Mouse (Mus musculus) neural tube, embryonic 14.5 days (tissue): ENCODE measurements around the gene Il1rapl1. TPM values are rescaled to one million over a fixed set of nuclear protein-coding genes. Genes with fewer than 3 reads are reported as not detected.

ENCODE experiments used
- ATAC-seq: fragments of 200-750 bp; cut with Nextera tagmentation; 2 replicates; pipeline ENCODE4 v1.8.0; 2017; ENCODE audit warnings: low read depth, mild to moderate bottlenecking, moderate TSS enrichment, moderate library complexity
- H3K27ac ChIP-seq: fragments of 300-500 bp; sonication (generic); 2 replicates; pipeline ENCODE4 v1.5.1; 2014; ENCODE audit warnings: low read depth, mild to moderate bottlenecking, control low read depth, low read length, moderate library complexity, mixed read lengths
- H3K27me3 ChIP-seq: fragments of 300-500 bp; sonication (generic); 2 replicates; pipeline ENCODE4 v1.6.1; 2014; ENCODE audit warnings: low read length; ENCODE audit not compliant: control insufficient read depth, insufficient read depth
- H3K36me3 ChIP-seq: fragments of 300-500 bp; sonication (generic); 2 replicates; pipeline ENCODE4 v1.6.1; 2014; ENCODE audit warnings: low read length, mixed read lengths; ENCODE audit not compliant: control insufficient read depth, insufficient read depth
- H3K4me1 ChIP-seq: fragments of 300-500 bp; sonication (generic); 2 replicates; pipeline ENCODE4 v1.6.1; 2014; ENCODE audit warnings: low read length; ENCODE audit not compliant: control insufficient read depth, insufficient read depth
- H3K4me2 ChIP-seq: fragments of 300-500 bp; sonication (generic); 2 replicates; pipeline ENCODE4 v1.6.1; 2014; ENCODE audit warnings: mild to moderate bottlenecking, low read depth, low read length, control low read depth
- H3K4me3 ChIP-seq: fragments of 300-500 bp; sonication (generic); 2 replicates; pipeline ENCODE4 v1.5.1; 2014; ENCODE audit warnings: low read depth, low read length, control low read depth, mixed read lengths
- H3K9ac ChIP-seq: fragments of 300-500 bp; sonication (generic); replicated peaks from 2 replicates; pipeline ENCODE4 v1.6.1; 2014; ENCODE audit warnings: low read depth, mild to moderate bottlenecking, control low read depth, low read length, mixed read lengths
- H3K9me3 ChIP-seq: fragments of 300-500 bp; sonication (generic); 2 replicates; pipeline ENCODE4 v1.6.1; 2016; ENCODE audit warnings: low read length; ENCODE audit not compliant: control insufficient read depth
- WGBS: fragments of 180-500 bp; shearing (Covaris S2); extraction: QIAGEN DNeasy Blood & Tissue Kit; methylation state at CpG from one replicate; pipeline ENCODE4 v1.1.7; 2014; 5-methylcytosine and 5-hydroxymethylcytosine counted together
- polyA plus RNA-seq: library from polyadenylated mRNA; unstranded; fragments of >200 nt; fragmentation: Nextera tagmentation; extraction: Ambion mirVana; gene quantifications from 2 replicates; pipeline ENCODE4 v1.2.1, GENCODE M21; 2014

Il1rapl1 gene
- 5.8 and 10.3 TPM in 2 replicates for polyA plus RNA-seq

DNA sequence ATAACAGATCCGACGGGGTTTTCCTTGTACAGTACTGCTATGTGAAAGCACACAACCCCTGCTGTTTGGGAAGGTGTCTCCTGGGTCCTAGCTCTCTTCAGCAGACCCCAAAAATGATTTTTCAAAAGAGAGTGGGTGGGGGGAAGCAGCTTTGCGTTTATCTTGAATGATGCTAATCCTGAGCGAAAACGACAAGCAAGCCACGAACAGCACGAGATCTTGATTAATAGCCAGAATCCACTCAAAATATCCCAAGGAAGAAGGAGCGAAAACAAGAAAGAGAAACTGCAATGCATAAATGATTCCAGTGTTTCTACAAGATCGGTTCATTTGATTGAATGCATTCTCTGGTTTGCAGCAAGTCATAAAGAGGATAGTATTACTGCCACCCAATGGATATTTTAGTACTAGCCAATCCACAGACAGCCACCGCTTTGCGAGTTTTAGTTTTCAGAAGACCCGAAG is at the start of gene Il1rapl1:
Gene Il1rapl1 (minus strand): TSS at position 37 of the 465 bp plus-strand sequence.
- no peaks in the 10 kb centered on the region for H3K4me1 ChIP-seq
- H3K9ac ChIP-seq: peak within 1 kb of the TSS; percentile 44
- H3K27ac ChIP-seq: peak within 1 kb of the TSS; percentile 55; the same call in 1 of the 2 replicates
- no peaks in the 10 kb centered on the region for H3K36me3 ChIP-seq
- H3K27me3 ChIP-seq: no peaks in the 10 kb centered on the region
- no peaks in the 10 kb centered on the region for H3K9me3 ChIP-seq
- 23% methylated on average over 12 of the region's 12 CpGs for WGBS
- peak; percentile 81 for ATAC-seq
- H3K4me2 ChIP-seq: peak within 1 kb of the TSS; percentile 47
- peak within 1 kb of the TSS; percentile 42 for H3K4me3 ChIP-seq

DNA sequence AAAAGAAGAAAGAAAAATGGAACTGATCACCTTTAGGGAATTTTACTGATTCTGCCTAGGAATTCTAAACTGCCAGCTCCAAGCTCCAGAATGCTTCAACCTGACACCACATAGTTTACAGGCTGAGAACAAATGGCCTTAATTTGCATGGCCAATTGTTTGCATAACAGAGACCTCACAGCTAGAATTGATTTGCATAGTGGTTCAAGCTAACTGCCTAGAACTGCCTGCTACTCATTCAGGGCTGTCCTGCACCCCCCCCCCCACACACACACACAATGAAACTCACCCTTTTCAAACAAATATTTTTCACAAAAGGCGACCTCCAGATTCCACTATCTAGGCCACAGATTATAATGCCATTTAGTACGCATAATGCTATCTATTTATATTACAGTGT is 42.6 kb upstream of the Il1rapl1 start:
- Histone ChIP-seq H3K9ac (no peak overlapping the region), H3K4me3 (no peak overlapping the region), H3K27ac (no peak overlapping the region), H3K4me1 (no peaks in the 10 kb centered on the region), H3K4me2 (no peak overlapping the region), H3K36me3 (no peaks in the 10 kb centered on the region), H3K27me3 (no peaks in the 10 kb centered on the region), H3K9me3 (no peaks in the 10 kb centered on the region)
- peak; percentile 46; the same call in 1 of the 2 replicates for ATAC-seq
- 24% methylated on average over 2 of the region's 2 CpGs for WGBS

GRCm38 (mm10) chrX:88125612-88126011 is 10.2 kb upstream of the Il1rapl1 start:
- no peaks in the 10 kb centered on the region for H3K27me3 ChIP-seq
- no peaks in the 10 kb centered on the region for H3K9me3 ChIP-seq
- H3K9ac ChIP-seq: no peak overlapping the region
- ATAC-seq: no peak
- no peaks in the 10 kb centered on the region for H3K36me3 ChIP-seq
- H3K27ac ChIP-seq: no peak overlapping the region
- no peak overlapping the region for H3K4me2 ChIP-seq
- H3K4me3 ChIP-seq: no peak overlapping the region
- no peaks in the 10 kb centered on the region for H3K4me1 ChIP-seq
- 68% methylated on average over 3 of the region's 3 CpGs for WGBS

- no peaks in the 10 kb centered on the region for H3K9me3 ChIP-seq
- H3K36me3 ChIP-seq: no peaks in the 10 kb centered on the region
- H3K4me3 ChIP-seq: no peak overlapping the region
- no peaks in the 10 kb centered on the region for H3K4me1 ChIP-seq
- no peak overlapping the region for H3K27ac ChIP-seq
- H3K9ac ChIP-seq: no peak overlapping the region
- WGBS: 73% methylated on average over 3 of the region's 3 CpGs
- no peak for ATAC-seq
- no peaks in the 10 kb centered on the region for H3K27me3 ChIP-seq
- no peak overlapping the region for H3K4me2 ChIP-seq
Observed at GRCm38 (mm10) chrX:88120070-88120469, 4.6 kb upstream of the Il1rapl1 start.

GRCm38 (mm10) chrX:88117858-88118257 is 2.4 kb upstream of the Il1rapl1 start:
- no peak for ATAC-seq
- 53% methylated on average over 3 of the region's 3 CpGs for WGBS
- Histone ChIP-seq H3K9me3 (no peaks in the 10 kb centered on the region), H3K36me3 (no peaks in the 10 kb centered on the region), H3K27me3 (no peaks in the 10 kb centered on the region), H3K4me1 (no peaks in the 10 kb centered on the region), H3K27ac (no peak overlapping the region), H3K9ac (no peak overlapping the region), H3K4me3 (no peak overlapping the region), H3K4me2 (no peak overlapping the region)

DNA sequence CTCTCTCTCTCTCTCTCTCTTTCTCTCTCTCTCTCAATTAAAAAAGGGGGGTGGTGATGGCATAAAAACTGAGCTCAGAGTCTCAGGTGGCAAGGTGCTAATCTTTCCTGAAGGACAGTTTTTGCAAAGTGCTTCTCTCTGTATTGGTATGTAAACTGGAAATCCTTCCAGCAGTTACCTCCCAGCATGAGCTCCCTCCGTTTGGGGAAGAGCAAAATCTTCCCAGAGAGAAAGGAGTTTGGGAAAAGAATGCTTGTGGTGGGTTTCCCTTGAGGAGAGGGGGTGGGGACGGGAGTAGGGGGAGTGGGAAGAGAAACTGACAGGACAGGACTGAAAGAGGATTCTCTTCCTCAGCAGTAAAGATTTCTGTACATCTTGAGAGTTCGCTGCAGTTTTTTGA is 881 bp upstream of the Il1rapl1 start:
- H3K4me1 ChIP-seq: no peaks in the 10 kb centered on the region
- no peaks in the 10 kb centered on the region for H3K36me3 ChIP-seq
- H3K27me3 ChIP-seq: no peaks in the 10 kb centered on the region
- no peaks in the 10 kb centered on the region for H3K9me3 ChIP-seq
- H3K4me2 ChIP-seq: peak overlapping the region; percentile 47
- peak overlapping the region; percentile 42 for H3K4me3 ChIP-seq
- ATAC-seq: 0 out of 2 replicates have a peak, but pooled peaks have one; percentile 35
- H3K27ac ChIP-seq: no peak overlapping the region
- WGBS: 10% methylated on average over 3 of the region's 3 CpGs
- no peak overlapping the region for H3K9ac ChIP-seq

GRCm38 (mm10) chrX:88113561-88113960 is 1.9 kb downstream of the Il1rapl1 start:
- peak overlapping the region; percentile 47 for H3K4me2 ChIP-seq
- no peaks in the 10 kb centered on the region for H3K36me3 ChIP-seq
- H3K9me3 ChIP-seq: no peaks in the 10 kb centered on the region
- no peak for ATAC-seq
- H3K4me3 ChIP-seq: peak overlapping the region; percentile 42
- H3K27ac ChIP-seq: no peak overlapping the region
- no peaks in the 10 kb centered on the region for H3K27me3 ChIP-seq
- H3K9ac ChIP-seq: no peak overlapping the region
- WGBS: 53% methylated on average over 6 of the region's 6 CpGs
- H3K4me1 ChIP-seq: no peaks in the 10 kb centered on the region

GRCm38 (mm10) chrX:88112254-88112653 is 3.2 kb downstream of the Il1rapl1 start:
- peak overlapping the region; percentile 16; the same call in 1 of the 2 replicates for H3K4me3 ChIP-seq
- H3K4me1 ChIP-seq: no peaks in the 10 kb centered on the region
- no peaks in the 10 kb centered on the region for H3K36me3 ChIP-seq
- no peaks in the 10 kb centered on the region for H3K9me3 ChIP-seq
- no peak overlapping the region for H3K27ac ChIP-seq
- 18% methylated on average over 2 of the region's 2 CpGs for WGBS
- H3K27me3 ChIP-seq: no peaks in the 10 kb centered on the region
- no peak for ATAC-seq
- H3K4me2 ChIP-seq: peak overlapping the region; percentile 47; the same call in 1 of the 2 replicates
- H3K9ac ChIP-seq: no peak overlapping the region

DNA sequence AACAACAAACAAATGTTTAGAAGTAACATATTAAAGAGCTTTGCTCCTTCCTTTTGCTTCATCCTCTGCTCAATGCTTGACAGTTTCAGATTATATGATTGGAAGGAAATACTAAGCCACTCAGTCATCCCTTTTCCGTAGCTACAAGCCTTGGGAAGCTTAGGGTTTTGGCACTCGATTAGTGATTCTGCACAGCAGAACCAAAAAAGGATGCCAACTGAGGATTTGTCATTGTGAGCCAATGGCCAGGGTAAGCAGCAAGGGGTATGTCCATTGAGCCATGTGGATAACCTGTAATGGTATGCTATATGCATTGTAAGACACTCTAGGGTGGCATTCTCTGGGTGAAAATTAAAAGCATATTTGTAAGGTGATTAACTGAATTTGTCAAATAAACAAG is 5.7 kb downstream of the Il1rapl1 start:
- H3K27ac ChIP-seq: no peak overlapping the region
- H3K9me3 ChIP-seq: no peaks in the 10 kb centered on the region
- H3K4me2 ChIP-seq: no peak overlapping the region
- no peaks in the 10 kb centered on the region for H3K27me3 ChIP-seq
- H3K4me1 ChIP-seq: no peaks in the 10 kb centered on the region
- no peak overlapping the region for H3K9ac ChIP-seq
- WGBS: 81% methylated on average over 2 of the region's 2 CpGs
- H3K4me3 ChIP-seq: no peak overlapping the region
- no peak for ATAC-seq
- H3K36me3 ChIP-seq: no peaks in the 10 kb centered on the region
